Mouse (Mus musculus) layer of hippocampus, adult 9-11 months (tissue): ENCODE results near the gene Pcolce2.

Experiments used
- DNase-seq: peaks from one replicate; pipeline ENCODE4 v3.0.0; 2022

Gene Pcolce2

DNA sequence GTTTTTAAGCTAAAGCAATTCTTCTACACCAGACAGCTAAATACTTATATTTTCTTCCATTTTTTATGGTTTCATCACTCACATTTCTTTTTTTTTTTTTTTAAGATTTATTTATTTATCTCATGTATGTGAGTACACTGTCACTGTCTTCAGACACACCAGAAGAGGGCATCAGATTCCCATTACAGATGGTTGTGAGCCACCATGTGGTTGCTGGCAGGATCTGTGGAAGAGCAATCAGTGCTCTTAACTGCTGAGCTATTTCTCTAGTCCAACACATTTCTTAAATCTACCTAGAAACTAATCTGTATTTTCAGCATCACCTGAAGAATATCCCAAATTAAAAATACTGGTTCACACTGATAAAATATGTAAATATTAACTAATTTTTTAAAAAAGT, 98.8 kb downstream of the Pcolce2 start:
- DNase-seq: no peak

DNA sequence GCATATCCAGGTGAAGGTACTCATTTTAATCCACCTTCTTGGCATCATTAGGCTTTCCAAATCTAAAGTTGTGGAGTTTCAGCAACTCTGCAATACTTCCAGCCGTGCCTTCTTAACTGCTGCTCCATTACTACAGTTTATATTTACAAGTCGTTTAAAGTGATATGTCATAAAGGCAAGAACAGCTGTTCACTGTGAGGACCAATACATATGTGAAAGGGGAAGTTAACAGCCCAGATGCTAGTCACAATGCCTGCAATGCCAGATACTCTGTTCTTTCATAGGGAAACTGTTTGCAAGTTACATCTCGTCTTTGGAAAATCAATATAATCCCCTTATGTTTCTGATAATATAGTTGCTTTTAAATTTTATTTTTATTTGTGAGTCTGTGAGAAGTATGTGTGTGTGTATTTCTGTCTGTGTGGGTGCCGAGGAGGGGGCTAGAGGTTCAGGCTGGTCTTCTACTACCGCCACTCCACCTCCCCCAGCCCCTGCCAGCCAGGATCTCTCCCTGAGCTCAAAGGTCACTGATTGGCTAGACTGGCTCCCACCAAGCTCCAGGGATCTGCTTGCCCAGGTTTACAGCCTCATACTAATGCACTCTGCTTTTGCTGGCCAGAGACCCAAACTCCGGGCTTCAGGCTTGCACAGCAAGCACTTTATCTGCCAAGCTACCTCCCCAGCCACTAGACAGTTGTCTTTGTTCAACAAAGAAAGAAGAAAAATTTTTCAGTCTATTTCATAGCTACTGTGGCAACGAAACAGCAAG, 107.6 kb downstream of the Pcolce2 start:
- DNase-seq: no peak

DNA sequence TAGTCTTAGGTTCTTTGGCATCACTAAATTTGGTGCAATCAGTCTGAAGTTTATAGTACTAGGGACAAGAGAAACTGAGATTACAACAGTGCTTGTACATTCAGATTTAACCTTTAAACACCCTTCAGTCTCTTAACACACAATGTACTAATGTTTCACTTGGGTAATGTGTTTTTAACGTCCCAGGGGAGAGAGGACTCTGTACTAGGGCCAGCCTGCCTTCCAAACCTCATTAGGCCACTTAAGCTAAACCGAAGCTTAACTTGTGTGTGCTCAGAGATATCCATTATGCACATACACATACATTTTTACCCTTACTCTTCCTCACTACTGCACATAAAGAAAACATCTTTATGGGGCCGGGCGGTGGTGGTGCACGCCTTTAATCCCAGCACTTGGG, 109.9 kb downstream of the Pcolce2 start:
- DNase-seq: no peak
